Mouse (Mus musculus): ENCODE data around the gene Myf6. TPM values are rescaled to one million over a fixed set of nuclear protein-coding genes. Genes with fewer than 3 reads are reported as not detected.

Gene Myf6
- total and polyA plus RNA-seq, 3 experiments, result not detected

DNA sequence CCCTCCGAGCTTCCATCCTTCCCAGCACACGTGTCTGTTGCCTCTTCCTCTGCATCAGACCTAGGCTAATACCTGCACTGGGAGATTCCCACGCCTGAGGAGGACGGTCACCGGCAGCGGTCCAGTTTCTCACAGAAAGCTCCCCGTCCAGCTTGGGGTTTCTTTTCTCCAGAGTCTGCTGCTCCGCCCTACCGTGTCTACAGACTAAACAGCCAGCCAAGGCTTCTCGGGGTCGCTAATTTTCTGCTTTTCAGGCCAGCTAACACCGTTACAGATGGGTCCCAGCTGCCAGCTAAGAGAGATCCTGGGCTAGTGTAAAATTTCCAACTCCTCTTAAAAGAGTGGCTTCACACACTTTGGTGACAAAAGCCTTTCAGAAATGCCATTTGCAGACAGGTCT is 7.8 kb downstream of the Myf6 start:
- no peaks in the 10 kb centered on the region for H3K36me3 ChIP-seq (replicated peaks in 1 of 2; ENCODE audit: control insufficient read depth in 1 of 2, insufficient read depth in 1 of 2, low read length in 1 of 2)
- in situ Hi-C loops (cut with MboI; ENCODE audit: low pct_ligation_motif_present, low pct_unique_long_range_greater_than_20kb, low sequenced_read_pairs) (no loop called here), dilution Hi-C loops (cut with MboI; ENCODE audit: extremely low pct_ligation_motif_present, extremely low pct_unique_long_range_greater_than_20kb, low sequenced_read_pairs) (no loop called here)
- H3K4me1 ChIP-seq (ENCODE audit: control insufficient read depth in 1 of 2, insufficient read depth in 2 of 2), result no peaks in the 10 kb centered on the region
- peaks cover 58% of the 10 kb centered on the region for H3K9me3 ChIP-seq (replicated peaks; ENCODE audit: low read length)
- no peak overlapping the region for H3K9ac ChIP-seq (ENCODE audit: insufficient read depth, low read depth)
- no peaks in the 10 kb centered on the region for H3K27me3 ChIP-seq (replicated peaks)
- H3K79me2 ChIP-seq (replicated peaks; ENCODE audit: control insufficient read depth, extremely low read depth, insufficient read depth, poor library complexity, severe bottlenecking), result no peaks in the 10 kb centered on the region
- H3K4me3 ChIP-seq (replicated peaks in 1 of 3; ENCODE audit: low read depth in 2 of 3, low read length in 2 of 3, poor library complexity in 1 of 3), result no peak overlapping the region
- no peak overlapping the region for H3K4me2 ChIP-seq (ENCODE audit: insufficient read depth, low read depth, poor library complexity, severe bottlenecking)
- H3K27ac ChIP-seq (ENCODE audit: insufficient read depth, low read depth), result no peak overlapping the region
- no peak for TF ChIP-seq PAX5 (IDR thresholded peaks at IDR 0.05; ENCODE audit: low read length)
- TF ChIP-seq ELF1 (IDR thresholded peaks at IDR 0.05; ENCODE audit: low read depth, low read length), result no peak
- TF ChIP-seq SMC3 (IDR thresholded peaks at IDR 0.05; ENCODE audit: low read depth, low read length), result no peak
- no peak for TF ChIP-seq CTCF (conservative IDR thresholded peaks at IDR 0.05 in 1 of 2, IDR thresholded peaks at IDR 0.05 in 1 of 2; ENCODE audit: low read depth in 2 of 2, low read length in 2 of 2)
- no peak for TF ChIP-seq JUND (conservative IDR thresholded peaks at IDR 0.05; ENCODE audit: low read depth, low read length)
- no peak for TF ChIP-seq CHD1 (IDR thresholded peaks at IDR 0.05; ENCODE audit: low read depth, low read length)
- TF ChIP-seq GABPA (IDR thresholded peaks at IDR 0.05; ENCODE audit: insufficient replicate concordance, low read depth, low read length), result no peak
- TF ChIP-seq IRF4 (IDR thresholded peaks at IDR 0.05; ENCODE audit: low read depth, low read length), result no peak
- TF ChIP-seq ETS1 (conservative IDR thresholded peaks at IDR 0.05; ENCODE audit: low read depth, low read length), result no peak
- no peak for TF ChIP-seq NELFE (IDR thresholded peaks at IDR 0.05; ENCODE audit: low read depth, low read length)
- no peak for TF ChIP-seq MAZ (IDR thresholded peaks at IDR 0.05; ENCODE audit: low read depth, low read length)
- no peak for TF ChIP-seq NRF1 (IDR thresholded peaks at IDR 0.05; ENCODE audit: low read depth, low read length)
- no peak for TF ChIP-seq KAT2A (IDR thresholded peaks at IDR 0.05; ENCODE audit: insufficient replicate concordance, low read length)
- TF ChIP-seq BHLHE40 (IDR thresholded peaks at IDR 0.05; ENCODE audit: low read depth, low read length), result no peak
- no peak for TF ChIP-seq USF1 (IDR thresholded peaks at IDR 0.05; ENCODE audit: low read depth, low read length)
- TF ChIP-seq UBTF (IDR thresholded peaks at IDR 0.05; ENCODE audit: low read depth, low read length), result no peak
- TF ChIP-seq RAD21 (IDR thresholded peaks at IDR 0.05; ENCODE audit: low read depth, low read length), result no peak
- TF ChIP-seq JUN (IDR thresholded peaks at IDR 0.05; ENCODE audit: insufficient read depth, low read depth, low read length), result no peak
- DNase-seq (ENCODE audit: extremely low read depth), result no peak

DNA sequence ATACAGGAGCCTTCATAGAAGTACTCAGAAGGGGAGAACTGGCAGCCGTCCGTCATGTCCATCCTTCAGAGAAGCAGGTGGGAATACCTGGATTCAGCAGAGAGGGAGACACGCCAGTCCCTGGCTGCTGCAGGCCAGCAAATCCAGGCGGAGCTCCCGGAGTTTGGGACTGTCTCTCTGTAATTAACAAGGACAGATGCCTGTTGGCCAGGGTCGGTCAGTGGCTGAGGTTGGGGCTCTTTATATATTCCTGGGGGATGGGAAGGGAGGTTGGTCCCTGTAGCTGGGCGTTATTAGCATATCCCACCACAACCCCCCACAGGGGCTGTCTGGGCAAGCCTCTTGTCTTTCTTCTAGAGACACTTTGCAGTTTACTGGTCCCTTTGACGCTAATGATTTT is 8.7 kb downstream of the Myf6 start, which contains the start of gene Myf5:
Gene Myf5, minus strand, starts transcription at position 265 of the 400 bp plus-strand sequence.
- H3K4me2 ChIP-seq (ENCODE audit: insufficient read depth, low read depth, poor library complexity, severe bottlenecking), result no peak within 1 kb of the TSS

More for the DNA sequence above, 8.7 kb downstream of the Myf6 start, which contains the start of gene Myf5:
- Histone ChIP-seq H3K27me3 (replicated peaks) (no peaks in the 10 kb centered on the region), H3K4me3 (replicated peaks in 1 of 3; ENCODE audit: low read depth in 2 of 3, low read length in 2 of 3, poor library complexity in 1 of 3) (no peak within 1 kb of the TSS), H3K36me3 (replicated peaks in 1 of 2; ENCODE audit: control insufficient read depth in 1 of 2, insufficient read depth in 1 of 2, low read length in 1 of 2) (no peaks in the 10 kb centered on the region), H3K4me1 (ENCODE audit: control insufficient read depth in 1 of 2, insufficient read depth in 2 of 2) (no peaks in the 10 kb centered on the region), H3K9me3 (replicated peaks; ENCODE audit: low read length) (peaks cover 55% of the 10 kb centered on the region), H3K79me2 (replicated peaks; ENCODE audit: control insufficient read depth, extremely low read depth, insufficient read depth, poor library complexity, severe bottlenecking) (no peaks in the 10 kb centered on the region), H3K27ac (ENCODE audit: insufficient read depth, low read depth) (no peak within 1 kb of the TSS), H3K9ac (ENCODE audit: insufficient read depth, low read depth) (no peak within 1 kb of the TSS)
- no peak for DNase-seq (ENCODE audit: extremely low read depth)
- TF ChIP-seq TBP (conservative IDR thresholded peaks at IDR 0.05; ENCODE audit: low read depth, low read length), result no peak
- TF ChIP-seq ETS1 (conservative IDR thresholded peaks at IDR 0.05; ENCODE audit: low read depth, low read length), result no peak
- TF ChIP-seq TCF12 (IDR thresholded peaks at IDR 0.05; ENCODE audit: low read depth, low read length), result no peak
- TF ChIP-seq USF2 (conservative IDR thresholded peaks at IDR 0.05; ENCODE audit: low read depth, low read length), result no peak
- no peak for TF ChIP-seq JUN (IDR thresholded peaks at IDR 0.05; ENCODE audit: insufficient read depth, low read depth, low read length)
- dilution Hi-C loops (cut with MboI; ENCODE audit: extremely low pct_ligation_motif_present, extremely low pct_unique_long_range_greater_than_20kb, low sequenced_read_pairs), result no loop called here
- in situ Hi-C loops (cut with MboI; ENCODE audit: low pct_ligation_motif_present, low pct_unique_long_range_greater_than_20kb, low sequenced_read_pairs), result no loop called here
